Mouse (Mus musculus): ENCODE data around the gene Sdhc.
A peak's percentile ranks its signal among the peaks of the same experiment; 100 is the strongest.
"Not testable (repeated sequence)": the region's sequence is repeated elsewhere in the genome, so short reads cannot be mapped to it uniquely, and the experiment has no call there.

Gene Sdhc

GRCm38 (mm10) chr1:171111781-171112575, 38.4 kb downstream of the Sdhc start:
- peak; percentile 84 for DNase-seq

DNA sequence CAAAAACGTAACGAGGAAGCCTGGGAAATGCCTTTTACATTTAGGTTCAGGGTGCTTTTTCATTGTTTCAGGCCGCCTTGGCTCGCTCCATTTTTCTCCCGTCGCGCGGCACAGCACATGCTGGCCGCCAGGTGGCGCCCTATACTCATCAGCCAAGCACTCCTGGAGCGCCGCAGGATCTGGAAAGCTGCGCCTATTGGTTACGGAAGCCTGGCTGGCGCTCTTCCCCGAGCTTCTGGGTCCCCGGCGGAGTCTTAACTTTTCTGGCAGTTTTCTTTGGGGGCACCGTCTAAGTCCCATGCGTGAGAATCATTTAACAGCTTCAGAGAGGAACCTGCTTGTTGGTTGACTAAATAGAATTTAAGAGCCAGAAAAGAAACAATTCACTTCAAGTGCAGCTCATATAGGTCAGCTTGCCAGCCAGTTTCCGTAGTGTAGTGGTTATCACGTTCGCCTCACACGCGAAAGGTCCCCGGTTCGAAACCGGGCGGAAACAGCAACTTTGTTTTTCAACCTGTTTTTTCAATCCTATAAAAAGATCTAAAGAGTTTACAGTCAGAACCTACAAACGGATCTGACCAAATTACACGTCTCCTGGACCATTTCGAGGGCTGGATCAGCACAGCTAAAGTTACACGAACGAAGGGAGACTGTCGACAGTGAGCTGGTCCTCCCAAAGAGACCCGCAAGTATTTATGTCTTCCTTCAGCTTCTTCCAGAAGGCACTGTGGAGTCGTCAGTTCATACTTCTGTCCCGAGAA, 39.2 kb downstream of the Sdhc start:
- DNase-seq, result peak; percentile 96

- no peak for DNase-seq
Observed at GRCm38 (mm10) chr1:171110659-171111019, 39.8 kb downstream of the Sdhc start.

GRCm38 (mm10) chr1:171109620-171110019, 40.8 kb downstream of the Sdhc start:
- DNase-seq, result peak; percentile 24

DNA sequence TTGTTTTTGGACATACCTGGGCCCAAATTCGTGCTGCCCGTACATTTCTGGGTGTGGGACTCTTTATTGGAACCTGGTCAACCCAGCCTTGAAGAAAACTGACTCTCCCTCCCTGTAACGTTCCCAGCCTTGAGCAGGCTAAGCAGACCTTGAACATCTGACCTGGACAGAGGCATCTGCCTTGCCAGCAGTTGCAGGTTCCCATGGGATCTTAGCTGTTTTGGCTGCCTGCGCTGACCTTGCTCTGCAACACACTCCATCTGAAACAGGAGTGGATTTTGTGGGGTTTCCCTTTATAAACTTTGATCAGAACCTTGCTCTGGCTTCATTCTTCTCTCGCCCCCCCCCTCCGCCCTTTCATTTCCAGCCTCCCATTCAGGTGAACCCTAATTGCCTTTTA, 45.2 kb downstream of the Sdhc start:
- no peak for DNase-seq

DNA sequence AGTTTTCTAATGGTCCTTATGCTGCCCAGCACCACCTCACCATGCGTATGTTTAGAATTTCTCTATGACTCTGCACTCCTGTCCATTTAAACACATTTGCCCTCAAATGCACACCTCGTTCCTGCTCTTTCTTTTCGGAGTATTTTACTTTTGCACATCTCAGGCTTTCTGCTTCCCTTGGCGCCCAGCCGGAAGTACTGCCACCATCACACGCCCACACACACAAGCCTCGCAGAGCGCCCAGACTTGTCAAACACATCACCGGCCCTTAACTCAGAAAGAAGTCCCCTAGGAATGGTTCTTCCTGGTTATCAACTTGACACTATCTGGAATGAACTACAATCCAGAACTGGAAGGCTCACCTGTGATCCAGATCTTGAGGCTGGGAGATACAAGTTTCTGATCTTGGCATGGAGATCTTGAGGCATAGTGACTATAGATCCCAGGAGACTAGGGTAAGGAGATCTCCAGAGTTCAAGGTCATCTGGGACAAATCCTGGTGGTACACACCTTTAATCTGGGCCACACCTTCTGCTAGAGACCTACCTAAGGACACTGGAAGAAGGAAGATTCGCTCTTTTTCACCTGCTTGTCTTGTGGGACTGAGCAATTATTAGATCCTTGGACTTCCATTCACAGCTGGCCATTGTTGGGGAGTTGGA, 47.1 kb downstream of the Sdhc start:
- peak; percentile 73 for DNase-seq

- peak; percentile 88 for DNase-seq
Observed at GRCm38 (mm10) chr1:171102547-171103177, 47.7 kb downstream of the Sdhc start.

DNA sequence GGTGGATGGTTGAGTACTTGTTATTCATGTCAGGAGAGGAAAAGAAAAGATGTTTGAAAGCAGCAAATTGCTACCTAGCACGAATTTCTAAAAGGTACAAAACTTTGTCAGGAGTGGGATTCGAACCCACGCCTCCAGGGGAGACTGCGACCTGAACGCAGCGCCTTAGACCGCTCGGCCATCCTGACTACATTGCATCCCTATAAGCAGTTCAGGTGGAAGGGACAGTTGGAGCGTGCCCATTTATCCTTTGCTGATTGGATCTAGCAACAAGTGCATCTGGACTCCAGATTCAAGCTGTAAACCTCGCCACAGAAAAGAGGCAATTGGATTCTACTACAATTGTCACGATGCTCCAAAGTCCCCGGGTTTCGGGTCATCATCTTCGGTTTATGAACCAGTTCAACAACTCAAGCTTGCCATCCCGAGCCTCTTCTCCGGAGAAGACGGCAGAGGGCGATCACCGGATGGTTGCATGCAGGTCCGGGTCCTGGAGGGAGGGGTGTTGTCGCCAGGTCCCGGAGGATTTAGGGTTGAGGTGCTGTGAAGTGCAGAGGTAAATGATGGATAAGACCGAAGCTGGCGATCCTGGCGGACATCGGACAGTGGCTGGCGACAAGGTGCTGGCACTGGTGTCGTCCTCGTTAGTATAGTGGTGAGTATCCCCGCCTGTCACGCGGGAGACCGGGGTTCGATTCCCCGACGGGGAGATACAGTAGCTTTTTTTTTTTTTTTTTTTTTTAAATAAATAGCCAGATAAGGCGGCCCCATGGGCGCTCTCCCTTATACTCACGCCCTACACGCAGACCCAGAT, 48.5 kb downstream of the Sdhc start:
- peak; percentile 83 for DNase-seq

DNA sequence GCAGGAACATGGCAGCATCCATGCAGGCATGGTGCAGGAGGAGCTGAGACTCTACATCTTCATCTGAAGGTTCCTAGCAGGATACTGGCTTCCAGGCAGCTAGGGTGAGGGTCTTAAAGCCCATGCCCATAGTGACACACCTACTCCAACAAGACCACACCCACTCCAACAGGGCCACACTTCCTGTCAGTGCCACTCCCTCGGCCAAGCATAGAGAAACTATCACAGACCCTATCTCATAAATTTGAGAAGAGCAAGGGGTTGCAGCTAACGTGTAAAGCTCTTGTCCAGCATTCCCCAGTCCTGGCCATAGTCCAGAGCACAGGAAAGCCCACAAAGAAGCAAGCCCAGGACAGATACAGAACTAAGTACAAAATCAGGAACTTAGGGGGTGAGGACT, 49.4 kb downstream of the Sdhc start:
- no peak for DNase-seq

- no peak for DNase-seq
Observed at GRCm38 (mm10) chr1:171097612-171098011, 52.8 kb downstream of the Sdhc start.

- DNase-seq, result no peak
Observed at GRCm38 (mm10) chr1:171097136-171097535, 53.3 kb downstream of the Sdhc start.

DNA sequence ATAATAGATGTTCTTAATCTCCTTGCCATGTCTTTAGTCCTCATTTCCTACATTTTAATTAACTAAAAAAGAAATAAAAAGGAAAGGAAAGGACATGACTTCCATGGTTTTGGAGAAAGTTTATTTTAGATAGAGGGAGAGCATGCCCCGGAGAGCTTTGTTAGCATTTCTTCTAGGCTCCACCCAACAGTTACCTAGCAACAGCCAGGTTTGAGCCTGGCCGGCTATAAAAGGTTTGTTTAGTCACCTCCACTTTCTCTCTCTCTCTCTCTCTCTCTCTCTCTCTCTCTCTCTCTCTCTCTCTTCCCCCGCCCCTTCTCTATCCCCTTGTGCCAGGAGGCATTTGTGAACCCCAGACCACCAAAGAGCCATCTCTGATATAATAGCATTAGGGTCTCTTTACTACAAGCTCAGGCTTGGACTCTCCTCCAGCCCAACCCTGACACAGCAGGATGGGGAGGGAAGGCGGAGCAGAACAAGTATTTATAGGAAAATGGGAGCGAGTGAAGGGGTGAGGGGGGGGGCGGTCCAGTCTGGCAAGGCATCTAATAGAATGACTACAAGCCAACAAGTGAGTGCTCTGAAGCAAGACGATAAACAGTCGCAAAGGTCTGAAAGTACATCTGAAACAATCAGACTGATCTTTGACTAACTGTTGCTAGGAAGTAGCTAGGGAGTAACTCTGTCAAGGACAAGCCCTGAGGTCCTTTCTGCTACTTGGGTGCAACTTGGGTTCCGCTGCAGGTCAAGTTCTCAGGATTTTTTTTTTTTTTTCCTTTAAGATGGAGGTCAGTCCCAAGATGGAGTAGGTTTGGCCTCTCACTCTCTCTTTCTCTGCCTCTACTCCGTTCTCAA, 54.1 kb downstream of the Sdhc start:
- DNase-seq, result peak; percentile 30

- no peak for DNase-seq
Observed at GRCm38 (mm10) chr1:171094424-171094823, 56.0 kb downstream of the Sdhc start.

DNA sequence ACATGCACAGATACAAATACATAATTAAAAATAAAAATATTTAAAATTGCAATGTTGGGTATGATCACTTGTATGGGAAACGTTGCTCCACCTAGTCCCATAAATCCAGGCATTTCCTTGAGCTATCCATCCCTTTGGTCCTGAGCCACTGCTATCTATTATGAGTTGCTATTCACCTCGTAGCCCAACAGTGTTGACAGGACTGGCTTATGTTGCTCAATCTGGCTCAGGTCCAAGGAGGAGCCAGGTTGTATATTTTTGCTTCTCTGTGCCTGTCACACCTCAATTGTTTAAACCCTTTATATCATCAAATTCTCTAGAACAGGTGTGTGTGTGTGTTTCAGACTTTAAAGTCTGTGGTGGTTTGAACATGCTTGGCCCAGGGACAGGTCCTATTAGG, 59.6 kb downstream of the Sdhc start:
- DNase-seq, result no peak

- no peak for DNase-seq
Observed at GRCm38 (mm10) chr1:171089891-171090290, 60.5 kb downstream of the Sdhc start.

DNA sequence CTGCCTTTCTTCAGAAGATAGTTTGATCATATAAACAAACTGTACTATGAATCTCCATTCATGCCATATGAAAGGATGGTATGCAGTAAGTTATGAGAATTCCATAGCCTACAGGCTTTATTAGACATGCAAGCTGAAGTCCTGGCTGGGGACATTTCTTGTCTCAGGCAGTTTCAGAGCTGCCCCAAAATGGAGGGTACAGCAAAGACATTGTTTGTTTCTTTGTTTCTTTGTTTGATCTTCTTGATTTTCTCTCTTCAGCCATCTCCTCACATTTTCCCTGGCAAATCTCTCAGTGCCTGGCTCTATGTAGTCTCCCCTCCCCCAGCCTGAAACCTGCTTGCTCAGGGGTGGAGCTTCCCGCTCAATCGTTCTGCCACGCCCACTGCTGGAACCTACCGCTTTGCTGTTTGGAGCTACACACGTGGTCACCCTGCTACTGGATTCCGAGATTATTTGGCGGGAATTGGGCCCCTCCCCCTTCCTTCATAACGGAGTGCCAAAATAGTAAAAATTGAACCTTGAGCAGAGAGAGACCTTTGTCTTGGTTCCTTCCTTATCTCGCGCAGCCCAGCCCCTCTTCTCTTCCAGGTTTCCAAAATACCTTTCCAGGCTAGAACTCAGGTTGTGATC, 62.0 kb downstream of the Sdhc start:
- DNase-seq, result peak; percentile 39

- DNase-seq, result peak; percentile 57
Observed at GRCm38 (mm10) chr1:171085718-171086117, 64.7 kb downstream of the Sdhc start.

DNA sequence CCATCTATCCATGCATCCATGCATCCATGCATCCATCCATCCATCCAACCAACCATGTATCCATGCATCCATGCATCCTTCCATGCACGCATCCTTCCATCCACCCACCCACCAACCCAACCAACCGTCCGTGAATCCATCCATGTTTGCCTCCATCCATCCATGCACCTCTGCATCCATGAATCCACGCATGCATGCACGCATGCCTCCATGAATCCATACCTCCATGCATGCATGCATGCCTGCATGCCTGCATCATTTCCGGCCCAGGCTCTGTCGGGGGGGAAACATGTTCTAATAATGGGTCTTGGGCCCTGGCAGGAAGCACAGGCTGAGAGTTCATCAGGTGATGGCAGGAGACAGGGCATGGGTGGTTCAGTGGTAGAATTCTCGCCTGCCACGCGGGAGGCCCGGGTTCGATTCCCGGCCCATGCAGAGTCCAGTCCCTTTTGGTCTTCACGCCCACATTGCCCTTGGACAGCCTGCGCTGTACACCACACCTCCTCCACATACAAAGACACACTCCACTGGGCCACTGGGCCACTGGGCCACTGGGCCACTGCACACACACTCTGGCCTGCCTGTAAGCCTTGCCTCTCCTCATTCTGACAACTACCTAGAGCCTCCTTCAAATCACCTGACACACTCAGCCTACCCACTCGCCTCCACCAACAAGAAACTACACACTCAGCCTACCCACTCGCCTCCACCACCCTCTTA, 68.7 kb downstream of the Sdhc start:
- not testable (repeated sequence) for DNase-seq

DNA sequence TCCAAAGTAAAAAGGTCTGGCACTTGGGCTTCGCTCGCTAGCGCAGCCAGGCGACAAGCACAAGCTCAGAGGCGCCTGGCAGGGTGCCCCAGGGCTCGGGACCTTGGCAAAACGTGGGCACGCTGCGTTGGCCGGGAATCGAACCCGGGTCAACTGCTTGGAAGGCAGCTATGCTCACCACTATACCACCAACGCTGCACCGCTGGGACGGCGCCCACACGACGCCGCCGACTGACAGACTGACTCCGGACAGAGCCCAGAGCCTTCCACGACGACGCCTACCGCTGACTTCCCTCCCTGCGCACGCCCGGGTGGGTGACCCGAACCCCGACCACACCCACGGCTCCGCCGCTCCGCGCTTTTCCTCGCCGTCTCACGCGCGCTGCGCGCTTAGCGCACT, 70.6 kb downstream of the Sdhc start:
- not testable (repeated sequence) for DNase-seq

DNA sequence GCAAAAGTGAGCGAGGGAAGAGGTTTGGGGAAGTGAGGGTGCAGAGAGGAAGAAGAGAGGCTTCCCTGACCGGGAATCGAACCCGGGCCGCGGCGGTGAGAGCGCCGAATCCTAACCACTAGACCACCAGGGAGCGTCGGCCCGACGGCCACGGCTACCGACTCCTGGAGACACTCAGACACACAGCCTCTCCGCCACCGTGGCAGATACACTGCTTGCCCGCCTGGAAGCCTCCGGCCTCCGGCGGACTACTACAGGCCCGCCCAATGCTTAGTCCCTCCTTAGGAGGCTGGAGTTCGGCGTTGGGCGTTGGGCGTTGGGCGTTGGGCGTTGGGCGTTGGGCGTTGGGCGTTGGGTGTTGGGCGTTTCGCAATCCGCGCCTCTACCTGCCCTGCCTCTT, 71.1 kb downstream of the Sdhc start:
- DNase-seq, result not testable (repeated sequence)

Measured in embryo, embryonic 11 days (tissue).